Mouse (Mus musculus) bone marrow macrophage, adult 2 months (primary cell): ENCODE results near the gene Kctd18.

ENCODE experiments used
- CTCF ChIP-seq: IDR thresholded peaks from 2 replicates; pipeline ENCODE4 v1.5.1; 2012; ENCODE audit warnings: low read depth, mild to moderate bottlenecking, low read length, moderate library complexity
- POLR2A ChIP-seq: IDR thresholded peaks from 2 replicates; pipeline ENCODE4 v1.6.1; 2012; ENCODE audit warnings: mild to moderate bottlenecking, low read depth, low read length, borderline replicate concordance

GRCm38 (mm10) chr1:57905912-57906311 lies 112.8 kb downstream of the Kctd18 start:
- TF ChIP-seq CTCF (no peak), POLR2A (no peak)
